Mouse (Mus musculus): ENCODE data around the gene Slc25a30.
A peak's percentile ranks its signal among the peaks of the same experiment; 100 is the strongest.
"Not testable (repeated sequence)": the region's sequence is repeated elsewhere in the genome, so short reads cannot be mapped to it uniquely, and the experiment has no call there.

Slc25a30 gene

DNA sequence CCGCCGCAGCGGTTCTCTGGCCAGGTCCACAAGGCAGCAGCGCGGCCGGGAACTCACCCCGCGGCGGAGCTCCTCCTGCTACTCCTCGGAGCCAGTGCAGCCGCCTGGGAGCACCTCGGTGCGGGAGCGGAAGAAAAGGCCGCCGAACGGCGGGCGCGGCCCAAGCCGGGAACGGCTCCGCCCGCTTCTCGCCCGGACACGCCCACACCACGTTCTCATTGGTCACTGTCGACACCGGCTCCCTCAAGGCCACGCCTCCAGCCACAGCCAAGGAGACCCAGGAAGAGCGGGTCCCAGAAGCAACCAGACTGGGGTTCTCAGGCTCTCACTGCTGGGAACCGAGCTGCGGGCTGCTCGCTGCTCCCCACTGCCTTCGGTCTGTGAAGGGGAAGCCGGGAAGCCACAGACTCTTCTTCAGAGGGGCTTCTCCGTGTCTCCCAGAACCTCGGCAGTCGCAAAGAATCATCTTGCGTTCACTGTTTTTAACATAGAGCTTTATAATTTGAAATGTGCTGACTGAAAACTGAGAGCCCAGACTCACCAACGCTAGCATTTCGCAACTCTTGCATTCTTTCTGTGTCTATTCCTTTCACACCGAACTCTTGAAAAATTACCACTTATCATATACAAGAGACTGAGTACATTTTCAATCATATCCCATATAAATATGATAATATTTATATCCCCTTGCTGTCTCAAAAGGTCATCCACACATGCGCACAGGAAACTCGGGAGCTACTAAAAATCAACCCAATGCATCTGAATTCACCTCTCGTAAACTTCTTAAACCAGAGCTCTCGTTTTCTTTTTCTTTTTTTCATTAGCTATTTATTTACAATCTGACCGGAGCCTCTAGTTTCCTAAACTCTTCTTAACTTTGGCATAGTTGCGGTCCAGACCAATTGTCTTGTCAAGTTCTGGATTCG is at the start of gene Slc25a30:
Gene Slc25a30 (minus strand): TSS at position 170 of the 926 bp plus-strand sequence.
- peak; percentile 94 for DNase-seq (ENCODE audit: extremely low spot score, low spot score)

DNA sequence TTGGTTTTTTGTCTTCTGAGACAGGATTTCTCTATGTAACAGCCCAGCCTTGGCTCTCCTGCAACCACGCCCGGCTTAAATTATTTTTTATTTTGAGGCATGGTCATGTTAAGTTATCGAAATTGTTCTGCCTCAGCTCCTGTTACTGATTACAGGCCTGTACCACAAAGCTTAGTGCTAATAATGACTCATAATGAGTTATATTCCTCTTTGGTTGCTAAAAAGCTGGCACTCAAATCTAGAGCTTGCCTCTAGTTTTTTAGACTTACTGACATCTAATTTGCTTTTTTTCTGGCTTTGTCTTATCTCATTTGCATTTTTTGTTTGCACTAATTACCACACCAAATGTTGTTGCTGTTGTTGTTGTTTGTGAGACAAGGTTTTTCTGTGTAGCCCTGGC is 49.7 kb upstream of the Slc25a30 start:
- DNase-seq (ENCODE audit: extremely low spot score, low spot score), result no peak

DNA sequence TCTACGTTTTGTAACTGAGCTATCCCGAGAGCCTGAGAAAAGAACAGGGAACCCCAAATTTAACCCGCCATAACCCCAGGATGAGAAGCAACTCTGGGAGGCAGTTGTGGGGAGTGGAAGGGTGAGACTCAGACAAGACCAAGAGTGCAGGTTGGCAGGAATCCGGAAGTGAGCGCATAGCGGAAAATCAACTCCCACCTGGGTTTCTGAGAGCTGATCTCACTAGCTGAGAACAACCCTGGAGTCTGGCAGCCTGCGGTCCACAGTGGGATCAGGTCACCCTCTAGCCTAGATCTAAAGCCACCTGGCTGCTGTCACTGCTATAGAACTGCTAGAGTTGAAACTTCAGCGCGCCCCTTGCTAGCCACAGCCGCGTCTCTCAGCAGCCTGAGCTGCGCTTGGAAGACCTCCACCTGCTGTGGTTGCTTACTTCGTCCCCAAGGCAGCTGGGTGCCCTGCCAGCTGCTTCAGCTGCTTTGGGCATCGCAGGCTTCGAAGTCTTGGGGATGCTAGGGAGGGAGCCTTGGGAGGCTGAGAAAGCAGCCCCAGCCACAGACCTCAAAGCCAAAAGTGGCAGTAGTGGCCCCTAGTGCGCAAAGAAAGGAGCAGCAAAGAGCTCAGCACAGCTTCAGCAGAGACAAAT is 48.0 kb upstream of the Slc25a30 start:
- no peak for DNase-seq (ENCODE audit: extremely low spot score, low spot score)

DNA sequence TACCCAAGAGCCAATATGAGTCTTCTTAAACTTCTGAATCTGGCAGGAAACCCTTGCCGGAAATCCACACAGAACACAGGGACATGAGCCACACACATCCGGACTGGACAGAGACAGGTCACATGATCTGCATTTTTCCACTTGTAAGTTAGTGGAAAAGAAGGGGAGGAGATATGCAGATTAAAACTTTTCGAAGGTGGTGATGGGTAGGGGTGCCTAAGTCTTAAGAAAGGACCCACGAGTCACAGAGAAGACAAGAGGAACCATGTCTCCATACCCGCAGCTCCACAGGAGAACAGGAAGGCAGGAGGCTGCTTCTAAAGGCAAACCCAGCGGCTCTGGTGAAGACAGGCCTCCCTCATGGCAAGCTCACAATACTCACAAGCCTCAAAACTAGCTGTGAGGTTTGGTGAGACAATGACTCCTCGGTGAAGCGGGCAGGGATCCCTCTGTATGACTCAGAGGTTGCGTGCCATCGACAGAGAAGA is 47.5 kb upstream of the Slc25a30 start:
- peak; percentile 80 for DNase-seq (ENCODE audit: extremely low spot score, low spot score)

DNA sequence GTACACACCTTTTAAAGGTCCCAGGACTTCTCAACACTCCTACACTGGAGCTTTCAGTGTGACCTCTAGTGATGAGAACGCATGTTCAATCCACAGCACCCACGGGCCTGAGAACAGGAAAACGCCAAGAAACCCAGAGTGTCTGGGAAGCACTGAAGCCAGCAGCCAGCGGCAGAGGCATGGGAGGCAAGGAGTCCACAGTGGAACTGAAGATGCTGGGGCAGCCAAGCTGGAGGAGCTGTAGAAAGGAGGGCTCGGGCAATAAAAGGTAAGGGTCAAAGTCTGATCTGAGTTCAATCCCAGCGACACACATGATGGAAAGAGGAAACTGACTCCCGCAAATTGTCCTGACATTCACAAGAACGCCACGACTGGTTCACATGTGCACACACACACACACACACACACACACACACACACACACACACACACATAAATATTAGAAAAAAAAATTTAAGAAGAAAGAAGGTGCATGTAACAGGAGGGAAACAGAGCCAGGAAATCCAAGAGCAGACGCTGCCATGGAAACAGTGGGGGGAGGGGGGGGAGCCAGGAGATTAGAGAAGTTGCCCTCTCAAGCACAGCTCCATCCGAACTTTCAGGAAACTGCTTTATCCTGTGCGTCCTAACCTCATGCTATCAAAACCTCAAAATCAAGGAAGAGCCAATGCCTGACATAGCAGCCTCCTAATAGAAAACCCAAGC is 46.9 kb upstream of the Slc25a30 start:
- DNase-seq (ENCODE audit: extremely low spot score, low spot score), result peak; percentile 78

DNA sequence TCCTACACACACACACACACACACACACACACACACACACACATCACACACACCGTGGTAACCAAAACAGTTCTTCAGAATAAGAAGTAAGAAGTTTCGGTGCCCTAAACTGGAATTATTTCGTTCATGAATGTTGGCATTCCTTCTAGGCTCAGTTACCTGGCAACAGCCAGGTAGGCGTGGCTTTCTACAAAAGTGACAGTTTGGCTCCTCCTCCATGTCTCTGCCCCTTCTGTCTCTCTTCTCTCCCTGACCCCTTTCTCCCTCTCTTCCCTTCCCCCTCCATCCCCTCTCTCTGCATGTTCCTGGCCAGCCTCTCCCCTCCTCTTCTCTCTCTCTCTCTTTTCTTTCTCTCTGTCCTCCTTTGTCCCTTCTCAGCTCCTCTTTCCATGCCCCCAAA is 46.1 kb upstream of the Slc25a30 start:
- no peak for DNase-seq (ENCODE audit: extremely low spot score, low spot score)

DNA sequence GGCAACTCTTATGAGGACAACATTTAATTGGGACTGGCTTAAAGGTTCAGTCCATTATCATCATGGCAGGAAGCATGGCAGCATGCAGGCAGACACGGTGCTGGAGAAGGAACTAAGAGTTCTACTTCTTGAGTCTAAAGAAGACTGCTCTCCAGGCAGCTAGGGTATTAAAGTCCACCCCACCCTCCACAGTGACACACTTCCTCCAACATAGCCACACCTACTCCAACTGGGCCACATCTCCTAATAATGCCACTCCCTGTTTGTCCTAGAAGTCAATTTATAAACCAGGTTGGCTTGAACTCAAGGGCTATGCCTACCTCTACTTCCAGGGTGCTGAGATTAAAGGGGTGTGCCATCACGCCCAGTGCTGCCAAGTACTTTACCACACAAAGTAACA is 45.2 kb upstream of the Slc25a30 start:
- no peak for DNase-seq (ENCODE audit: extremely low spot score, low spot score)

DNA sequence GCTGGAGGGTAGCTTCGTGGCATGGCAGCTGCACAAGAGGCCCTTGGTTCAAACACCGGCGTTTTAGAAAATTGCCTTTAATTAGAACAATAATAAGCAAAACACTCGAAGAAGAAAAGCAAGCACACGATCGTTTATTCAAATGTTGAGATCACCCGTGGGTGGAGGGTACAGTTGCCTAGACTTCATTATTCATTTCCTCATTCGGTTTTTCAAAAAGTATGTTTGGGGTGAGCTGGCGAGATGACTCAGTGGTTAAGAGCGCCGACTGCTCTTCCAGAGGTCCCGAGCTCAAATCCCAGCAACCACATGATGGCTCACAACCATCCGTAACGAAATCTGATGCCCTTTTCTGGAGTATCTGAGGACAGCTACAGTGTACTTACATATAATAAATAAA is 43.0 kb upstream of the Slc25a30 start:
- DNase-seq (ENCODE audit: extremely low spot score, low spot score), result not testable (repeated sequence)

DNA sequence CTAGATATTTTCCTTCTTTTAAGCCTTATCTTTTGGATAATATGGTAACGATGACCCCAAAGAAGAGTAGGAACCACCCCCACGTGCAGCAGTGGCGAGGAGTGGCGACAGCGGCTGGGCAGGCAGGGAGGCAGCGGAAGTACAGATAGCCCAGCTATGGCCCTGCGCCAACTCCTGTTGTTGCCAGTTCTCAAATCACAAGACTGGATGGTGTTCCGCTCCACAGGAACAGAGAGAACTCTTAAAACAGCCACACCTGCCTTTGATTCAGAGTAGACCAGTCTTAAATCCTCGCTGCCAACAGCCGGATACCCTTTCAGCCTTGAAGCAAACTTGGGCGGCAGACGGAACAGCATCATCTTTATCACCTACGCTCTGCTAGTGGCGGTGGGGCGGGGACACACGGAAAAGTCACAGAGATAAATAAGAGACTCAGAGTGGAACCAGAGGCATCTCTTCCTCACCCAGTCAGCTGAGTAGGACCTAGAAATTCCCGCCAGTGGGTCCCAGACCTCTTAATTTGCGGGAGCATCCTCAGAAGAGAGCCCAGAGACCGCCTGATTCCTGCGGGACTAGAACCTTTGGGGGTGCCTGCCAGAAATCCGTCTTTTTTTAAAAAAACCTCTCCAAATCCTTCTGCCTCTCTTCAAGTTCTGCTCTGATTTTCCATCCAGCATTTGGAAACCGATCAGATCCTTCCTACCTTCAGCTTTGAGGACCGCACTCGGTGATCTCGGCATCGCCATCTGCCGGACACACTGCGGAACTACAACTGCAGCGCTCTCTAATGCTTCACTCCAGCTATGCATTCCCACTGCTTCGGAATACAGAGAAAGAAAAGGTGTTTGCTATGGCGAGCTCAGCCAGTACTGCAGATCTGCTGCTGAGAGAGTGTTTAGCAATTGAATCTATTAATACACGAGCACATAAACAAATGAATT is 42.3 kb upstream of the Slc25a30 start:
- DNase-seq (ENCODE audit: extremely low spot score, low spot score), result peak; percentile 86

DNA sequence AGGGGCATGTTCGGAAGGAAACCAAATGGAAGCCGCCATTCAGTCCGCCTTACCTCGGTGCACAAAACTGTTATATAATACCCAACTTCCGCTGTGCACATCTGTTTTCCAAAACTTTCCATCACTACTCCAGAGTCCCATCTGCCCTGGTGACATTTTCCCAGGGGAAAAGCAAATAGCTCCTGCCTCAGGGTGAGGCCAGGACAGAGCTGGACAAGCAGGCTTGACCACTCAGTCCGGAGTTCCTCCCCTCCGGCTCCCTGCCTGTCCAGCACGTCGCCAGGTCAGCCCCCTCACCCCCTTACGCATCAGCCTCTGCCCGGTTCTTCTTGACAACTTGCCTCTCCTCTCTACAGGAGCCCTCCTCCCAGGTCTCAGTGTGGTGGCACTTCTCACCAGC is 41.4 kb upstream of the Slc25a30 start:
- DNase-seq (ENCODE audit: extremely low spot score, low spot score), result no peak

DNA sequence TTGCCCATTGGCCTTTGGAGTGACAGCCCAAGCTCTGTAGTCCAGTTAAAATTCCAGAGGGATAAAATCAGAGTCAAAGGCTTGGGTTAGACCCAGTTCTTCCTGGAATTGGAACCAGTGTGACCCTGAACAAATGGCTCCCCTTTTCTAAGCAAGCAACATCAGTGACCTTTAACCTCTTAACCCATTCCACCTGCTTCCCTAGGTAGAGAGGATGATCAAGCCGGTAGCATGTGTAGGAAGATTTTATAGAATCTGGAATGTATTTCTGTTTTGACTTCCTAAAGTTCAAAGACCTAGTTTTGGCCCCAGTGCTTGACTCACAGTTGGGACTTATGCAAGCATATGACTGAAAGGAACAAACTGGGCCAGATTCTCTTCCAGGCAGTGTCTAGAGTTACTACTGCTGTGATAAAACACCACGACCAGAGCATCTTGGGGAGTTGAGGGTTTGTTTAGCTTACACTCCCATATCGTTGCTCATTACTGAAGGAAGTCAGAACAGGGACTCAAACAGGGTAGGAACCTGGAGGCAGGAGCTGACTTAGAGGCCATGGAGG is 40.1 kb upstream of the Slc25a30 start:
- no peak for DNase-seq (ENCODE audit: extremely low spot score, low spot score)

DNA sequence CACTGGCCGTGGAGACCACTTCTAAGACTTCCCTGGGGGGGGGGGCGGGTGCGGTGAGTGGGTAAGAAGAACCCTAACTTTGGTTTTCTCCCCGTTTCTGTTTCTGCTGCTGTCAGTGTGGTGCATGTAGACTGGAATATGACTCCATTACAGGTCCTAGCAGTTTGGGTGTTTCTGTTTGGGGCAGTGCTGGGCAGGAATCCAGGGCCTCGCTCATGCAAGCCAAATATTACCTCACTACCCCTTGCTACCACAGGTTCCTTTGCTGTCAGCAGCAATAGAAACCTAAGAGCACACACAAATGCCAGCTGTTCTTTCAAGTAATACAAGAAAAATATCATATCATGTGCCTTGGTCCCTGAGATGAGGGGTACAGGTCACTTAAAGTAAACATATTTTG is 33.2 kb upstream of the Slc25a30 start:
- no peak for DNase-seq (ENCODE audit: extremely low spot score, low spot score)

DNA sequence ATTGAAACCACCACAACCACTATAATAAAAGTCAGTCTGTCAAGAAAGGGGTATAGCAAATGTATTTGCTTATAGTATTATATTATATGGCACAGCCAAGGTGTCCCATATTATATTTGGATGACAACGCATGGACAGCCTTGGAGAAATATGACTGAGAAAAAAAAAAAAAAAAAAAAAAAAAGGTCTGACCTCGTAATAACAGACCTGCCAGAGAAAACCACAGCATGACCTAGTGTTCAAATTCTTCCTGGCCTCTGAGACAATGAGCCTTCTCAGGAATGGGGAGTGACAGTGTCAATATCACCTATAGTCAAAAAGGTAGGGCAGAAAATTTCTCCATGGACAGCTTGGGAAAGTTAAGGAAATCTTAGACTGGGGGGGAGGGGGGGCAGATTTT is 32.5 kb upstream of the Slc25a30 start:
- DNase-seq (ENCODE audit: extremely low spot score, low spot score), result no peak

DNA sequence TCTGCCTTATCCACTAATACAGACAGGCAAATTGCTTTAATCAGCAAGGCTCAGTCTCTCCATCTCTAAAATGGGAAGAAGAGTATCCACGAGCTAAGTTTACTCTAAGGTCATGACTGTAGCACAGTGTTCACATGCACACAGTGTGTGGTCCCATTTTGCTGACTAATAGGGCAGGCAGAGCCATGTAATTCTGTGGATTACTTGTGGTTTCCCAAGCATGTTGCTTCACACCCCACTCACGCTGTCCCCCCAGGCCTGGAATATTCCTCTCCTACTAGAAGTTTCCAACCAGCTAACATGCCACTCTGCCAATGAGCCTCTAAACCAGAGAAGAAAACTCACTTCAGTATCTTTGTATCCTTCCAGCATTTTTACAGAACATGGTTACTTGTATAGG is 31.7 kb upstream of the Slc25a30 start:
- no peak for DNase-seq (ENCODE audit: extremely low spot score, low spot score)

DNA sequence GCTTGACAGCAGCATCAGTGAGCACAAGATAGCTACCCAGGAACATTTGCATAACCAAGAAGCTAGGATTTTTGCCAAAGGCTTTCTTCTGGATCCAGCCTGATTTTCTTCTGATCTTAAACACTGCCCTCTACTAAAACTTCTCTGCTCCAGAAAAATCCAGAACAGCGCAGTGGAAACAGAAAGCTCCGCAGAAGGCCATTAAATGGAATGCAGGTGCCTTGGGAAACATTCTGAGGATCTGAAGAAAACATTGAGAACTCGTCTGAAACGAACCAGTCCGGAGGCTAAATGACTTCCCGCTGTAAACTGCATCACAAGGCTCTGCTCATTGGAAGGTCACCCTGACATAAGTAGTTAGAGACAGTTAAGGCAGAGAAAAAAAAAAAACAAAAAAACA is 23.1 kb upstream of the Slc25a30 start:
- DNase-seq (ENCODE audit: extremely low spot score, low spot score), result no peak

DNA sequence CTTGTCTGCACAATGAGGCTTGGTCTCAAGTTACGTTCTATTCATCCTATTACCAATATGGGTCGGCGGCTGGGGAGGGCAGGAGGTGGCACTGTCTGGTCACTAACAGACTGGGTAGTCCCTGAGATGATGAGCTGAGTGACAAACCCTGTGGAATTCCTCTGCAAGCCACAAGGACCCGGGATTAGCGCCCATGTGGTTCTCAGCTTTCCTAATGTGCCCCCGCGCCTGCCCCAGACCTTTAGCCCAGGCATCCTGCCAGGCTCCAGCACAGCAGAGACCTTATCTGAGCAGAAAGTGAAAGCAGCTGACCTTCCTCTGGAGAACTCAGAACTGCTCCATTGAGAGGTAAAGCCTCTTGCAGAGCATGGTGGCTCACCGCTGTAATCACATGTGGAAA is 21.0 kb upstream of the Slc25a30 start:
- no peak for DNase-seq (ENCODE audit: extremely low spot score, low spot score)

DNA sequence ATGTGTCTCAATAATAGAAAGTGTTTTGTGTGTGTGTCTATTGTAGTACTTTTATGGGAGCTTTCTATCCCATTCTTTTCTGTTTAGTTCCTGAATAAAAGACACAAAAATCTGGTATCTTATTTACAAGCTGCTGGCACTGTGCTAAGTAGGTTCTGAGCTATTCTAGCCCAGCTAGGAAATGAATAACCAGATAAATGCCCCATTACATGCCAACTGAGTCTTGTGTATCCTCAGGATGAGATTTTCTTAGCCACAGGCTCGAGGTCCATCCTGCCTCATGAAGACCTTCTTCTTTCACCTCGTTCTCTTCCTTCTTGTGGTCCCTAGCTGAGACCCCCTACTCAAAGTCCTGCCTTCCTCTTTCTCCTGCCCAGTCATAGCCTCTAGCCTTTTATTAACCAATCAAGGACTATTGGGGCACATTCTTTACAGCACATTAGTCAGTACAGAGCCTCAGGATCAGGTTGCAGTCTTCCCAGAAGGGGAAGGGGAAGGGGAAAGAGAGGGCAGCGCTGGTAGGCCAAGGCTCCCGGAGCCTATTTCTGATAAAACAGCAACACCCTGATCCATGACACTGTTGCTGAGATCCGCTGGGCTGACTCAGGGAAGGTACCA is 11.0 kb upstream of the Slc25a30 start:
- no peak for DNase-seq (ENCODE audit: extremely low spot score, low spot score)

DNA sequence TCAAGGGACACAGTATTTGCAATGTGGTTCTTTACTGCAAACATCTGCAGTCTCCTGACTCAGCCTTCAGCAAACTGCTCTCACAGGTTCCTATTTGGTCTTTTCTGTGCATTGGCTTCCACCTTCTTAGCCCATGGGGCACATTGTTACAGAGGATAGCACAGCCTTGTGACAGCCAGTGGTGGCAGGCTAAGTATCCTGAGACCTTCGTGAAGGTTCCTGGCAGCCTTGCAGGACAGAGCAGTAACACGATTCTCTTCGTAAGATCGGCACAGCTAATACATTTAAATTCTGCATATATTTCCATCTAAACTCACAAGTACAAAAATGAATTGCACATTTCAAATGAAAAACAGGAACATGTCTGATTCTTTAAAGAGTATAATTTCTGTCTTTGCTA is 9.1 kb upstream of the Slc25a30 start:
- no peak for DNase-seq (ENCODE audit: extremely low spot score, low spot score)

DNA sequence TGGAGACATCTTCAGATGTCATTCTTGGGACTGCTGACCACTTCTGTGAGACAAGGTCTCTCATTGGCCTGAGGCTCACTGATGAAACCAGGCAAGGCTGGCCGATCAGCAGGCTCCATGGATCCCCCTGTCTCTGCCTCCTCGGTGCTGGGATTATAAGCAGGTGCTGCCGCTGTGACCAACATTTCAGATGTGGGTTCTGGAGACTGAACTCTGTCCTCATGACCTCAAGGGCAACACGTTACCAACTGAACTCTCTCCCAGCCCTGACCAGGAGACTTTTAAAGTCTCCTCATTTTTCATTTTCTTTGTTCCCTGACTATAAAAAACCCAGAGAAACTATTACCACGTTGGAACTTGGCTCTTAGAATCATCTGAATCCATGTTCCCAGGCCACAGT is 7.9 kb upstream of the Slc25a30 start:
- DNase-seq (ENCODE audit: extremely low spot score, low spot score), result no peak

DNA sequence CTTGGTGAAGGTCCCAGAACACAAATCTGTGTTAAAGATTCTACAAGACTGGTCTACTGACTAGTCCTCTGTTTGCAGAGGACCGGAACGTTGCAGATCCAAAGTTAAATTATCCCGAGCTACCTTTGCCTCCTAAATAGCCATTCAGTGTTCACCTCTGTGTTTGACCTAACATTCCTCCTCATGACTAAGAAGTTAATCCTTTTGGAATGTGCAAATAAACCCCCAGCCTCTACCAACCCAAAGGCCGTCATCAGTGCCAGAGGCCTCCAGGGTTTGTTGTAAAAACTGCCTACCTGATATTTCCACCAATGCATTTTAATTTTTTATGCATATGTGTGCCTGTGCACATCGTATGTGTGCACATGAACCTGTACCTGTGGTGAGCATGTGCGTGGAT is 7.5 kb upstream of the Slc25a30 start:
- no peak for DNase-seq (ENCODE audit: extremely low spot score, low spot score)
